Mouse (Mus musculus) megakaryocyte, embryonic 14.5 days (primary cell): Measurements from ENCODE around the gene Uba1. TPM values are rescaled to one million over a fixed set of nuclear protein-coding genes. Genes with fewer than 3 reads are reported as not detected.

Experiments
- H3K27me3 ChIP-seq: replicated peaks from 2 replicates; pipeline ENCODE3; 2012; ENCODE audit warnings: inconsistent platforms
- H3K36me3 ChIP-seq: replicated peaks from 2 replicates; pipeline ENCODE3; 2012; ENCODE audit warnings: low read length, inconsistent platforms, mixed read lengths
- H3K4me1 ChIP-seq: 2 replicates; pipeline ENCODE4 v1.6.1; 2012; ENCODE audit warnings: inconsistent platforms
- H3K4me3 ChIP-seq: replicated peaks from 2 replicates; pipeline ENCODE3; 2012; ENCODE audit warnings: moderate library complexity, mild to moderate bottlenecking, inconsistent platforms
- H3K9me3 ChIP-seq: 2 replicates; pipeline ENCODE4 v1.6.1; 2012; ENCODE audit warnings: inconsistent platforms
- FLI1 ChIP-seq: IDR thresholded peaks from 2 replicates; pipeline ENCODE4 v1.6.1; 2012; ENCODE audit warnings: low read length, inconsistent platforms, mixed read lengths
- GATA1 ChIP-seq: IDR thresholded peaks from 3 replicates; pipeline ENCODE4 v1.6.1; 2012; ENCODE audit warnings: mixed read lengths, low read length, inconsistent platforms, borderline replicate concordance
- polyA plus RNA-seq: library from polyadenylated mRNA; stranded (reverse); fragments of >175 nt; gene quantifications from 2 replicates; pipeline ENCODE4 v1.2.3, GENCODE M21; 2012; ENCODE audit warnings: low replicate concordance; ENCODE audit not compliant: insufficient read depth

Uba1 gene
- 135 and 202 TPM in 2 replicates for polyA plus RNA-seq

DNA sequence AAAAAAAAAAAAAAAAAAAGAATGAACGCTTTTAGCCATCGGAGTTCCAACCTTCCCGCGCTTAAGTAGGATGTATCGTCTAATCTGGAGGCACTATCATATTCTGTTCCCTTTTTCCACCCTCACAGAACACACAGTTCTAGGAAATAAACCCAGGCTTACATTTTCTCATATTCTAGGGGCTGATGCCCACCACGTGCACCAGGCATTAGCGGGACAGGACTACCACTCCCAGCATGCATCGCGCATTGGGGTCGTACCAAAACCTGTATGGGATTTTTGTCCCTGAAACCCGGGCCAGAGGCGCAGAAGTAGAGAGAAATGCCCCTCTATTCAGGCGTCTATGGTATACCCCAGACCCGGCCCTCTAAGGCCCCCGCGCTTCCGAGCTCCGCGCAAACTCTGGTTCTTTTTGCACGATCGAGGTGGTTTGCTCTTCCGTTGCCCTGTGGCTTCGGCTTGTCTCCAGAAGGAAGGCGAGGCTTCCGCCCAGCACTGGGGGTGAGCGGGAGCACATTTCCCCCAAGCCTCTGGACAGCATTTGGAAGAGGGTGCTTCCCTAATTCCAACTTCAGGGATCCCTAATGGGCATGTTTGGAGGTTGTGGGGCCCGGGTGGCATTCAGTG is at the start of gene Uba1:
Gene Uba1 (plus strand): TSS at position 301 of the 627 bp plus-strand sequence.
- H3K4me3 ChIP-seq, result peak within 1 kb of the TSS; percentile 93
- H3K36me3 ChIP-seq, result no peaks in the 10 kb centered on the region
- peaks cover 17% of the 10 kb centered on the region for H3K4me1 ChIP-seq
- H3K9me3 ChIP-seq, result peaks cover 3% of the 10 kb centered on the region; the same call in 1 of the 2 replicates
- no peaks in the 10 kb centered on the region for H3K27me3 ChIP-seq
- TF ChIP-seq FLI1, result no peak
- TF ChIP-seq GATA1, result no peak

- H3K4me1 ChIP-seq, result no peaks in the 10 kb centered on the region; the same call in 1 of the 2 replicates
- TF ChIP-seq FLI1 (no peak), GATA1 (no peak)
- H3K9me3 ChIP-seq, result no peaks in the 10 kb centered on the region
- H3K36me3 ChIP-seq, result no peaks in the 10 kb centered on the region
- H3K4me3 ChIP-seq, result no peak overlapping the region
- H3K27me3 ChIP-seq, result peaks cover 4% of the 10 kb centered on the region
Observed at GRCm38 (mm10) chrX:20608500-20608899, 49.6 kb upstream of the Uba1 start.

- H3K4me1 ChIP-seq, result peaks cover 13% of the 10 kb centered on the region; the same call in 1 of the 2 replicates
- no peak for TF ChIP-seq GATA1
- TF ChIP-seq FLI1, result no peak
- no peaks in the 10 kb centered on the region for H3K27me3 ChIP-seq
- H3K9me3 ChIP-seq, result no peaks in the 10 kb centered on the region
- peaks cover 35% of the 10 kb centered on the region for H3K36me3 ChIP-seq
- peak overlapping the region; percentile 92 for H3K4me3 ChIP-seq
Observed at GRCm38 (mm10) chrX:20616861-20617175, 41.3 kb upstream of the Uba1 start.

DNA sequence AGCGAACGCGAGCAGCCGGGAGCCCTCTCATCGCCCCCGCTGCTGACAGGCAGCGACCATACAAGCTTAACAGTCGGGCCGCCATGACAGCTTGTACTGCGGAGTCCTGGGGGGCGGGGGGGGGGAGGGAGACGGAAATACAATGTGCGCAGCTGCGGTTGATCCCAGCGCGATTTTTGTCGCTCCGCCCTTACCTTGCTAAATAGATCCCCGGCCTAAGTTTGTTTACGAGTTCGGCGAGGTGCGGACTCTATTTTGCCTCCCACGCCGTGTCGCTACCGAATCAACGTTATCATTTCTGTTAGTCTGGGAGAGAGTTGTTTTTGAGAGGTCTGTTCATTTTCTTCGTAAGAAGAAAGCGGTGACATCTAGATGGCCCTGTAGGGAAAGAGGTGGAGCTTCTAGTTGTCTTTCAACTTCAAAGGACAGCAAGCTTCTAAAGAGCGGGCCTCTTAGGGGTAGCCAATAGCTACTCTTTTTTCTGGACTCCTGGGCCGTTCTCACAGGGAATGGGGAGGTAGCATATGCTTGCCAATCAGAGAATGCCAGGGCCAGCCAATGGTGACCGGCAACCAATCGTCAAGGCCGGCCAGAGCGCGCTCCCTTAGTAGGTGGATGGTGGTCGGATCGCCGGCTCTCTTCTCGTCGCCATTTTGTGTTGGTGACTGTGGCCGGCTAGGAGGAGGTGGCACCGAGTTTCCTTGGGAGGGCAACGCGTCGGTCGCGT is 40.8 kb upstream of the Uba1 start, which contains the start of the genes Rbm10 and Ndufb11:
Gene Rbm10 (plus strand): TSS at position 328 of the 727 bp plus-strand sequence.
Gene Ndufb11 (minus strand): TSS at position 444 of the 727 bp plus-strand sequence.
- Histone ChIP-seq H3K9me3 (no peaks in the 10 kb centered on the region), H3K4me3 (peak within 1 kb of the TSS; percentile 98), H3K36me3 (peaks cover 38% of the 10 kb centered on the region), H3K4me1 (peaks cover 13% of the 10 kb centered on the region; the same call in 1 of the 2 replicates), H3K27me3 (no peaks in the 10 kb centered on the region)
- TF ChIP-seq FLI1, result no peak
- TF ChIP-seq GATA1, result no peak

DNA sequence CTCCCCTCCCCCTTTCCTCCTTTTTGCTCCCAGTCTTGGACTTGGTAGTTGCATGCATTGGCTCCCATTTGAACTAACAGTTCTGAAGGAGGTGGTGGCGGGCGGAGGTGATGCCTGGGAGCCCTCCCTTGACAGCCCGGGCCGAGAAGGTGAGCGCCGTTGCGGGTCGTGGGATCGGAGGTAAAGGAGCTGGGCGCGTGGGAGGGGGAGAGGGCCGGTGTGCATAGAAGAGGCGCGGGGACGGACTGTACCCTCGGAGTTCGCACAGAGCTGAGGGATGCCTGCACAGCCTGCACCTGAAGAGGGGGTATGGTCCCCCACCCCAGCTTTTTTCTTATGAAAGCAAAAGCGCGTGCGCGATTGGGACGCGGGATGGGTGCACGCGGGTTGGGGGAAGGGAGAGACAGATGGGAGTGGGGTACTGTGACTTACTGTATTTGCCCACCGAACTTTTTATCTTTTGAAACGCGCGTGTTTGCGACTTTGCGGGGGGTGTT is 40.2 kb upstream of the Uba1 start:
- no peak for TF ChIP-seq GATA1
- no peak for TF ChIP-seq FLI1
- H3K9me3 ChIP-seq, result no peaks in the 10 kb centered on the region
- peak overlapping the region; percentile 98 for H3K4me3 ChIP-seq
- no peaks in the 10 kb centered on the region for H3K27me3 ChIP-seq
- peaks cover 44% of the 10 kb centered on the region for H3K36me3 ChIP-seq
- H3K4me1 ChIP-seq, result peaks cover 13% of the 10 kb centered on the region; the same call in 1 of the 2 replicates

GRCm38 (mm10) chrX:20638141-20638540 is 20.0 kb upstream of the Uba1 start:
- Histone ChIP-seq H3K36me3 (peaks cover 87% of the 10 kb centered on the region), H3K4me3 (no peak overlapping the region), H3K9me3 (no peaks in the 10 kb centered on the region), H3K4me1 (no peaks in the 10 kb centered on the region), H3K27me3 (peaks cover 5% of the 10 kb centered on the region)
- TF ChIP-seq FLI1, result no peak
- no peak for TF ChIP-seq GATA1

GRCm38 (mm10) chrX:20644780-20645179 is 13.3 kb upstream of the Uba1 start:
- H3K4me3 ChIP-seq, result no peak overlapping the region
- TF ChIP-seq FLI1, result no peak
- no peak for TF ChIP-seq GATA1
- no peaks in the 10 kb centered on the region for H3K9me3 ChIP-seq
- H3K27me3 ChIP-seq, result peaks cover 3% of the 10 kb centered on the region
- peaks cover 97% of the 10 kb centered on the region for H3K36me3 ChIP-seq
- no peaks in the 10 kb centered on the region for H3K4me1 ChIP-seq

- TF ChIP-seq FLI1 (no peak), GATA1 (no peak)
- Histone ChIP-seq H3K4me3 (peak overlapping the region; percentile 93), H3K27me3 (no peaks in the 10 kb centered on the region), H3K36me3 (no peaks in the 10 kb centered on the region), H3K9me3 (no peaks in the 10 kb centered on the region), H3K4me1 (peaks cover 17% of the 10 kb centered on the region)
Observed at GRCm38 (mm10) chrX:20657593-20657992, 533 bp upstream of the Uba1 start.

DNA sequence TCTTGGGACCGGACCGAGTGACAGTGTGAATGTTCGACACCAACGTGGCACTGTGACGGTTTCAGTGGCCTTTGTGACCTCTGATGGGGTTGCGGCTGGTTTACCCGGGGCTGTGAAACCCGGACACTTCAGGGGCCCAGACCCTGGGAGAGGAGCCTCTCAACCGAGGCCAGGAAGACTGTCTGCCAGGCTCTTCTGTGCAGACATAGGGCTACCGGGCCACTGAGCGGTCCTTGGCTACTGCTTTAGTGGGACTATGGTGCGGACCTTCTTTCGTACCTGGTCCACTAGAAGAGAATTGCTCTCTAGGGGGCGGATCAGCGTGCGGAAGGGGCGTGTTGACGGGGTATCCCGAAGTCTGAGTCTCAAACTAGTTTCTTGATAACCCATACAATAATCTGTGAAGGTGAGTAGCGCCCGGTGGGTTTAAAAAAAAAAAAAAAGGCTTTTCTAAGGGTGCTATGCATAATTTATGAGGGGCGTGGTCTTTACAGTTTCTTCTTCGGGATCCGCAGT is 823 bp downstream of the Uba1 start:
- peak overlapping the region; percentile 93 for H3K4me3 ChIP-seq
- TF ChIP-seq FLI1 (no peak), GATA1 (no peak)
- H3K27me3 ChIP-seq, result no peaks in the 10 kb centered on the region

GRCm38 (mm10) chrX:20662317-20662715 is 4.2 kb downstream of the Uba1 start:
- Histone ChIP-seq H3K9me3 (peaks cover 3% of the 10 kb centered on the region; the same call in 1 of the 2 replicates), H3K4me3 (no peak overlapping the region), H3K4me1 (peaks cover 29% of the 10 kb centered on the region), H3K27me3 (no peaks in the 10 kb centered on the region), H3K36me3 (peaks cover 14% of the 10 kb centered on the region)
- TF ChIP-seq FLI1 (no peak), GATA1 (no peak)

More for the DNA sequence above, 823 bp downstream of the Uba1 start:
- Histone ChIP-seq H3K4me1 (peaks cover 17% of the 10 kb centered on the region), H3K9me3 (peaks cover 3% of the 10 kb centered on the region; the same call in 1 of the 2 replicates), H3K36me3 (no peaks in the 10 kb centered on the region)
